Mouse (Mus musculus) kidney, adult 18-20 months (tissue): ENCODE results near the gene B3gnt3.
A peak's percentile ranks its signal among the peaks of the same experiment; 100 is the strongest.
"Not testable (repeated sequence)": the region's sequence is repeated elsewhere in the genome, so short reads cannot be mapped to it uniquely, and the experiment has no call there.

Source experiments
- DNase-seq: peaks from one replicate; pipeline ENCODE4 v3.0.0; 2021

B3gnt3 gene

DNA sequence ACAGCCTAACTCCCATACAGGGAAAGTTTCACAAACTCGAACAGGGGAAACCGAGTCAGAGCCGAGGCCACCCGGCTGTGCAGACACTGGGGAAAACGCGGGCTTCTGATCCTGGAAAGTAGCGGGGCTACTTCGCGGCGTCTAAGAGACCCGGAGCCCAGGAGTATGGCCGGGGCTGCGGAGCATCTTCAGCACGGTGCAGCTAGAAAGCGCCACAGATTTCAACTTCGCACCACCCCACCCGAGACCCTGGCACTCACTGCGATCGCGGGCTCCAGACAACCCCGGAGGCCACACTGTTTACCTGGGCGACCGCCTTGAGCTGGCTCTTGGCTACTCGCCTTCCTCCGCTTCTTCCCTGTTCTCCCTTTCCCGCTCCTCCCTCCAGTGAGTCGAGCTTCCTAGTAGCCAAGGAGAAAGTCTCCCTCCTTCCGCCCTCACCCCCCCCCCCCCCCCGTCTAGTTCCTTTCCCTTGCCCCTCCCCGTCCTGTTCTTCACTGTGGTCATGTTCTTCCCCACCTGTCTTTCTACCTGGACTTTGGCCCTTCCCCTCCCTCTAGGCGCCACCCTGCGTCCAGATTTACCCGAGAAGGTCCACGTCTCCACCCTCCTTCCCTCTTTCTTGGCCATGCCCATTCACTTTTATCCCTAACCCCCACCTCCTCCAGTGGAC, at the start of gene B3gnt3:
TSS of gene B3gnt3 (minus strand) at position 376 of the 673 bp plus-strand sequence.
- no peak for DNase-seq

DNA sequence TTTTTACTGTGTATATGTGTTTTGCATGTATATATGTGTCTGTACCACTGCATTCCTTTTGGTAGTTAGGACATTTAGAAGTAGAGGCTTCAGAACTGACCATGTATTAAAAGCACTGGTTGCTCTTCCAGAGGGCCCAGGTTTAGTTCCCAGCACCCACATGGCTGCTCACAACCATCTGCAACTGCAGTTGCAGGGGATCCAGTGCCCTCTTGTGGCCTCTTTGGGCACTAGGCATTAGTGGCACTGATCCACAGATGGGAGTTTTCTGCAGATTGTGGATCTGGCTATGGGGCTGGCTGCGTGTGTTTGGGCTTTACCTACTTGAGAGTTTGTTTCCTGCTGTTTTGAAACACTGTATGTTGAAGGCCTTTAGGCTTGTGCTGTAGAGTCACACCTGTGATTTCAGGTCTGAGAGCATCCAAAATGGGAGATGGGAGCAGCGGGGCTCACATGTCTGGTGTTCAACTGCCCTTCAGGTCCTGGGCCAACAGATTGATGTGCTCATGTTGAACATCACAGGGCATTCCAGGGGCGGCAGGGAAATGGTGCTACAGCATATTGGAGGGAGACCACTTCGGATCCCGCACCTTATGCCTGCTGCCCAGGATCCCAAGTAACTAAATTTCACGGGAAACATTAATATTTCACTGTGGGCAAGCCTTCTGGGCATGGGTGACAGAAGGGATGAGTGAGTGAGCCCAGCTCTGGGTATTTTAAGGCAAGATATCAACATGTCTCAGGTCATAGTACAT, 47.9 kb upstream of the B3gnt3 start:
- not testable (repeated sequence) for DNase-seq

DNA sequence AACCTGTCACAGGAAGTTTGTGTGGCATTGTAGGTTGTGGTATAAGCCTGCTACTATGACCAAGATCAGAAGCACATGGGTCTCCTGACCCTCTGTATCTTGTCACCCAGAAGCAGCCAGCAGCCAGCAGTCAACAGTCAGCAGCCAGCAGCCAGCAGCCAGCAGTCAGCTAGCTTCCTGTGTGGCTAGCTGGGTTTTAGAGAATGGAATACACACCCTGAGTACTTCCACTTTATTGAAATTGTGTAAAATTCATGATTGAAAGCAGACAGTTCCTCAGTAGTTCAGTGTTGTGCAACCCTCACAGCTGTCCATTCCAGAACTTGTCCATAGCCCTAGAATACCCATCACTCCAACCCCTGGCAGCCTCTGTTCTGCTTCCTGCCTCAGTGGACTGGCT, 45.5 kb upstream of the B3gnt3 start:
- not testable (repeated sequence) for DNase-seq

DNA sequence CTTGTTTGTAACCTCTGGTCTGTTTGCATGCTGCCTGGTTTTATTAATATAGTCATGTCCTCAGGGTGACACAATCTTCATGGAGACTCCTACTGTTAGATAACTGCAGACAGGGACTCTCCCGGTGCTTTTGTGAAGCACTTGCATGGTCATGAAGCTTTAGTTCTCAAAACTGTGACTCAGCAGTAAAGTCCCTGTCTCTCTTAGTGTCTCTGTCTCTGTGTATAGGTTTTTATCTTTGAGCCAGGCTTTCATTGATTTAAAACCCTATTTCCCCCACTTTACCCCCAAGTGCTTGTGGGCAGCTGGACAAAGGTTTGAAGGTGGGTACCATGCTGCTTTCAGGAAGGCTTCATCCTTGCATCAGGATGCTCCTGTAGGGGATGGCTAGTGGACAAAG, 43.7 kb upstream of the B3gnt3 start:
- no peak for DNase-seq

DNA sequence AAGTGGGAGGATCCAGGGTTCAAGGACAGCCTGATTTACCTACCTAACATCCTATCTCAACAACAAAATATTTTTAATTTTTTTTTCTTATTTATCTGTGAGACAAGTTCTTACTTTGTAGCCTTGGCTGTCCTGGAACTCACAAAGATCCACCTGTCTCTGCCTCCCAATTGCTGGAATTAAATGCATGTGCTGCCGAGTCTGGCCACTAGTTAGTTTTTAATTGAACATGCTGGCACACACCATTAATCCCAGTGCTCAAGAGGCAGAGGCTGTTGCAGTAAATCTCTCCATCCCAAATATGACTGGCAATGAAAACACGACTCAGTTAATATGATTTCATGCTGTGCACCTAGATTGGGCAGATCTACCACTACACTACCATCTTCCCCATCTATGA, 41.2 kb upstream of the B3gnt3 start:
- DNase-seq, result no peak

DNA sequence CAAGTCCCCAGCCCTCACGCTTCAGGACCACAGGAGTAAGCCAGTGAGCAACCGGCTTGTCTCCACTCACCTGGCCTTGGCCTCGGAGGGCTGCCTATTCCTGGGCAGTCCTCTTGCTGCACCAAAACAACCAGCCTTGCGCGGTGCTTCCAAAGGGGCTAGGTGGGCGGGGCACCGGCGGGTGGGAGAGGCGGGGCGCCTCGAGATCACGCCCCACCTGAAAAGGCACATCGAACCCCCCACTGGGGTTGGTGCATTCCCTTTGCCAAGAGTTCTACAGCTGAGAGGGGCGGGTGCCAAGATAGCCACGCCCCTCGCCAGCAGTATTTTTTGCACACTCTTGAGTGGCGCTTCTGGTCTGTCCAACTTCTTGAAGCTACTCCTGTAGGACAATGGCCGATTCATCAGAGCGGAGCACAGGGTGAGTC, 40.1 kb upstream of the B3gnt3 start:
- DNase-seq, result peak; percentile 12

DNA sequence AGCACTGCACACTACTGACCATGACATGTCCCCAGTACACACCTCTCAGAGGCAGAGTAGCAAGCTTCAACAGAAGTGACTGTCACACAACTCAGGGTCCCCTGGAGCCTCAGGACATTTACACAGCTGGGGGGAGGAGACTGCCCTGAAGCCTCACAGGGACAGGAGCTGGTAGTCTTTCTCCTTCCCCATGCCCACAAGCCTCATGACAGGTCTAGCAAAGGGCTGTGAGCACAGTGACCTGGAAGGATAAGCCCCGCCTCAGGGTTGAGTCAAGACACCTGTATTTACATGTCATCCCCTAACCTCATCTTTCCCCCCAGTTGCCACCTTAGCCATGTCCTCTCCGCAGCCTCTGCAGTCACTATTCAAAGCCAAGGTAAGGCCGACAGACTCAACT, 39.6 kb upstream of the B3gnt3 start:
- no peak for DNase-seq

DNA sequence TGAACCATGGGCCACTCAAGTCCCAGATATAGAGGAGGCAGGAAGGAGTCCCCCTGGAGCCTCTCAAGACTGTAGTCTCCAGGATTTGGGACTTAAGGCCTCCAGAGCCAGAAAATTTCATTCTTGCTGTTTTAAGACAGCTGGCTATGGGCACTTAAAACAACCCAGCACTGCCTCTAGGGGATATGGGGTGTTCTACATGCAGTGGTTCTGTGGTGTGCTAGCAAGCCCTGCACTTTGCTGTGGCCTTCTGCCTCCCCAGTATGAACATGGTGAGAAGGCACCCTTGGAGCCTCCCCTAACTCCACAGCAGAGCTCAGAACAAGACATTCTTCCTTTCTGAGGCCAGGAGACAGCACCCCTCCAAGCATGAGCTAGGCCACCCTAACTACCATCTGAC, 36.7 kb upstream of the B3gnt3 start:
- not testable (repeated sequence) for DNase-seq

DNA sequence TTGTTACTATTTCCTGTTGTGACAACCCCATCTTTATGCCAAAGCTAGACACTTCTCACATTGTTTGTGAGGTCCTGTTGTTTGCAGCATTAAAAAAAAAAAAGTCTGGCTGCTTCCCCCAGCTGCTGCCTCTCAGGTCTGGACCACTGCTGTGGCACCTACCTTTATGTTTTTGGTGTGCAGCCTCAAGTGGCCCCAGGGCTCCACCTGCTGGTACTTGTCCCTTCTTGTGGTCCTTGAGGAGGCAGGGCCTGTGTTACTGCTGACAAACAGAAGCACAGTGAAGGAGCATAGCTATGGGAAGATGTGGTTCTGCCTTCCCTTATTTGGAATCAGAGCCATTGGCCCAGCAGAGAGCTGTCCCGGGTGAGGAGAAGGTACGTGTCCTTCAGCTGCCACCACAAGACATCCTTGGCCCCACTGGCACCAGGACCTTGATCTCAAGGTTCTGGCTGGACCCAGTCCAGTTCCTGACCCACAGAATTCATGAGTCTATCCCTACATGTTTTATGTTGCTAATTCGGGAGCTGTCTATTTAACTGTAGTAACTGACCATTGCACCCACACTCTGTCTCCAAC, 30.2 kb upstream of the B3gnt3 start:
- peak; percentile 64 for DNase-seq

DNA sequence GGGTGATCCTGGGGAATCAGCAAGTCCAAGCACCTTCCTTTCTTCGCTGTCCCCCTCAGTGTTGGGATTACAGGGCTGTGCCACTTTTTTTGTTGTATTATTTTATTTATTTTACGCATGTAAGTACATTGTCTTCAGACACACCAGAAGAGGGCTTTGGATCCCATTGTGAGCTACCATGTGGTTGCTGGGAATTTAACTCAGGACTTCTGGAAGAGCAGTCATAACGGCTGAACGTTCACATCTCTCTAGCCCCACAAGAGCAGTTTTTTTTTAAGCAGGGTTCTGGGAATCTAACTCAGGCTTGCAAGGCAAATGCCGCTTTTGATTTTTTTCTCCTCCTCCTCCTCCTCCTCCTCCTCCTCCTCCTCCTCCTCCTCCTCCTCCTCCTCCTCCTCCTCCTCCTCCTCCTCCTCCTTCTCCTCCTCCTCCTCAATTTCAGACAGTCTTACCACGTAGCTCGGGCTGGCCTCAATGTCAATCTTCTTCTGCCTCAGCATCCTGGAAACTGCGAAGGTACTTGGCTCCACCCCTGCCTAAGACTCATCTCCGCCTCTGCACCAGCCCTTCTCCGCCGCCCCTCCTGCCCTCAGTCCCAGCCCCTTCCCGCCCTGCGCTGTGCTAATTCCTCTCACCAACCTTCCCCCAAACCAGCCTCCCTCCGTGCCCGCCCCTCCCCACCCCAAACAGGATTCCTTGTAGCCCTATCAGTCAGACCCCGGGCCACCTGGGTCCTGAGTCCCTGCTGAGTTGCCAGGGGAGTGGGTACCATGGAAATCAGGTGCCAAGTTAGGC, 27.4 kb upstream of the B3gnt3 start:
- no peak for DNase-seq

DNA sequence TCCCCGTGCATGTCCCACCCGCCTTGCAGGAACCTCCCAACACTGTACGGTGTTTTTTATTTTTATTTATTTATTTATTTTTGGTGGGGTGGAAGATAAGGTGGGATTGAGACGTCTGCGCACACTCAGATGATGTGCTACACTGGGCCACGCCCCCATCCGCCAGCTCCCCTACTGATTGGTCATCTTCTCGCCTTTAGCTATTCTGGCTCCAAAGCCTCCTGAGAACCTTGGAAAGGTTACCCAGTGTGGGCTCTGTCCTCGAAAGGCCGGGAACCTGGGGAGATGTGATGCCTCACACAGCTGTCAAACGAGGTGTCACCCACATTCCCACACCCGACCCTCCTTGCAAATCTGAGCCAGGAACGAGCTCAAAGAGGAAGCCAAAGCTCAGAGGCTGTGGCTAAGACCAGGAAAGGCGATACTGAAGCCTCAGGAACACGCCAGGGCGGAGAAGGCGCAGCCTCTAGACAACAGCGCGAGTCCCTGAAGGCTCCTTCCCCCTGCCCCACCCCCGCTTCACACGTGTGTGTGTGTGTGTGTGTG, 26.7 kb upstream of the B3gnt3 start:
- DNase-seq, result no peak

DNA sequence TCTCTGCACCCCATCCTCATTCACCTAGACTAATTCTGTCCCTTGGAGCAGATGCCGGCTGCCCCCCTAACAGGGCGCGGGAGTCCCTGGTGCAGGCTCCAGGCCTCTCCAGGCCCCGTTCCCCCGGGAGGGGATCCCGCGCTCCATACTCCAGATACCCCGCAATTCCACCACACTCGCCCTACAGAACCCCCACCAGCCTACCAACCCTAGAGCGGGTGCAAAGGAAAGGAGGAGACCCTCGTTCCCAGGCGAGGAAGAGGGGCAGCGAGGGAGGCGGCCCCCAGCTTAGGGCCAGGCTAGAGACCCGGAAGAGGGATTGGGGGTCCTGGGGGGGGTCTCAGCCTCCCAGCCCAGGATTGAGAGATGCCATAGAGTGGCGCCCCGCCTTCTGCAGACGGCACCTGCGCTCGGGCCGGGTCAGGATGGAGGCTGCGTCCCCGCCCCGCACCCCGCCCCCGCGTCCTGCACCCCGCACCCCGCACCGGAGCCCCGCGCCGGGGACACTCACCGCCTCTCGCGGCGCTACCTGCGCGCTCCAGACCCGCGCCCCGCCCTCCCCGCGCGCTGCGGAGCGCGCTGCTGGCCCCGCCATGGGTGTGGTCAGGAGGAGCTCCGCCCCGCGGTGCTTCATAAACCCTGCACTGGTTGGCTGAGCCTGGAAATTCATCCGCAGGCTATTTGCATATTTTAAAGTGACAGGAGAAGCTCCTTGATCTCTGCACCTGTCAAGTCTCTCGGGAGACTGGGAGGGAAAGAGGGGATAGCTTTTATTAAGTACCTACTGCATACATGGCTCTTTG, 23.7 kb upstream of the B3gnt3 start, which contains the start of gene Fcho1:
TSS of gene Fcho1 (minus strand) at position 595 of the 803 bp plus-strand sequence.
- peak; percentile 70 for DNase-seq

DNA sequence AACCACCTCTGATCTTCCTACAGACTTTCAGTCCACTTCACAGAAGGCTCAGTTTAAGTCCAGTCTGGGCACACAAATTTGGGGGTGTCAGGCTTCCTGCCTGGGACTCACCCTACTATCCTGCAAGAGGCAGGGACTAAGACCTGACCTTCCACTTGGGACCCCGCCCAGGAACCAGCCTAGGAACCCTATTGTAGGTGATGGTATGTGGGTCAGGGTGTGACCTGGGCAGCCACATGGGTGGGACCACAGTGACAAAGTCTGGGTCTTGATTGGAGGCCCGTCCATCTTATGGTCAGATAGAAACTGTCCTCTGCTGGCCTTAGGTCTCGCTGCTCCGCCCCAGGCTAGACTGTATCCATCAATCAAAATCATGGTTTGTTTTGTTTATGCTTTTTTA, 22.8 kb upstream of the B3gnt3 start:
- no peak for DNase-seq

DNA sequence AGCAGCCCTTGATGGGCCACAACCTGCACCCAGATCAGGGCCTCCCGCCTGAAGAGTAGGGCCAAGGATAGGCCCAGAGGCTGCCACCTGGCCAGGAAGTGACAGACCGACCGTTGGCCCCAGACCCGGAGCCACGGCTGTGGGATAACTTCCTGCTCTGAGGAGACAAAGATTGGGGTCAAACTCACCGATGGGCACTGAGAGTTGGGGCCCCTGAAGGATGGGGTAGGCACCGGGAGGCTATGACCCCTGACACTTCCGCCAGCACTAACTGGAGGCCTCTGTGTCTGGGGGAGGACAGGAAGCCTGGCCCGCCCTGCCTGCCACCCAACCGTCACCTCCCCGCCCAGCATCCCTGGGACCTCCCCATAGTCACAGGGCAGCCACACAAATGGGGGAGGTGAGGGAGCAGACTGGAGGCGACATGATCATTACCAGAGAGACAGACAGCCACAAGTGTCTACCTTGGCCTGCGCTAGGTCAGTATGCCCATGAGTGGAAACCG, 21.5 kb upstream of the B3gnt3 start:
- no peak for DNase-seq

DNA sequence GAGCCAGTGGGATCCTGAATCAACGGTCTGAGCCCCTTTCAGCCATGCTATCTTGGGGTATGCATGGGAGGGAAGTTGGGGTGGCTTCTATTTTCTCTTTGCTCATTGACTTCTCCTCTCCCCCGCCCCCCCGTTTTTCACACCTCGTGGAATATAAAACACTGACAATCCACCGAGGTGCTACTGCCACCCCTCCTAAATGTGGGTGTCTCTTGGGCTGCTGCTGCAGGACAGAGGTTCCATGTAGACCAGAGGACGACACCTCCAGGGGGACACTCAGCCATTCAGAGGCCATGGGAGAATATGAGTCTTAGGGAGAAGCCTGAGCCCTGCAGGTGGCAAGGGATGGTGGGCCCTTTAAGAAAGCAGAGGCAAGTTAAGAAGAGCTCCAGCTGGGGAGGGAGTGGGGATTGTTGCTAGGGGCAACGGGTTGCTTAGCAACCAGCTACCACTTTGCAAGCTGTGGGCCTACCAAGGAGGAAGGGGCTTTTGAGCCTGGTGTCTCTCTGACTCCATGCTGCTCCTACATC, 18.4 kb upstream of the B3gnt3 start:
- no peak for DNase-seq

DNA sequence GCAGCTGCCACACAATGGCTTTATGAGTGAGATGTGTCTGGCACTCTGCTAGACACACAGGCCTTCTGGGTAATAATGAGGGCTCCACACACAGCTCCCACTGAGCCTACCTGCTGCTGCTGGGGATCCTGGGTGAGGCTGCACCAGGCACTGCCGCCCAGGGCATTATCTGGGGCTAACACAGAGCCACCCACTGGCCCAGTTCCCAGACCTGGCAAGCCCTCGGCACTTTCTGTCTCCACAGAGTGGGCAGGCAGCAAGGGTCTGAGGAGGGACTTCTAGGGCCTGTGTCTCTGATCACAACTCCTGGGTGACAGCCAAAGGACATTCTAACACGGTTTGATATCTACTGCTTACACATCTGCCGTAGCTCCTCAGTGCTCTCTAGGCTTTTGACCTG, 17.6 kb upstream of the B3gnt3 start:
- no peak for DNase-seq

DNA sequence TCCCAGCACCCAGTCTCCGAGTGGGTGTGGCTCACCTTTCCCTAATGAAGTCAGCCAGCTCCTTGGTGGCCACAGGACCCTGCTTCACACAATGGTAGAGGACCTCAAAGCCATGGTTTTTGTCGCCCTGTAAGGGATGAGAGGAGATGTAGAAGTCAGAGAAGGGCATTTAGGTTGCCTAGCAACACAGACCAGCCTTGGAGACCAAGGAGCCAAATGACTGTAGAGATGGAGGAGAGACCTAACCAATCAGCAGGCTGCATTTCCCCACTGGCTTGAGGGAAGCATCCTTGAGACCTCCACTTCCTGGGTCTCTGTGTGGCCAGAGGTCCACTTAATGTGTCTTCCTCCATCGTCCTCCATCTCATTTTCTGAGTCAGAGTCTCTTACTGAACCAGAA, 16.7 kb upstream of the B3gnt3 start:
- DNase-seq, result no peak

DNA sequence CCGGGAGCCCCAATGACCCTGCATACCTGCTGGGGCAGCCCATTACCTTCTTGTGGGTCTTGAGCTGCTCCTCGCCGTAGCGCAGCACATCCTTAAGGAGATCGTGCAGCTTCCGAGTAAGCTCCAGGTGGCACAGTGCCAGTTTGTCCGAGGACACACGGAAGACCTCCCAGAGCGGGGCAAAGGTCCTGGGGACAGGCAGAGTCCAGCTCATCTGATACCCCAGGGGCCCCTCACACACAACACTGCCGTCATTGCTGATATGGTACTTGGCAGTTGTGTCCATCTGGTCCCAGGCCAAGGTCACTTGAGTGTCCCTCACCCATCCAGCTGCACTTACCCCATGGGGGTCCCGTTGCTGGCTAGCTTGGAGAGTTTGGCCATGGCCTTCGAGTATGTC, 15.5 kb upstream of the B3gnt3 start:
- no peak for DNase-seq

DNA sequence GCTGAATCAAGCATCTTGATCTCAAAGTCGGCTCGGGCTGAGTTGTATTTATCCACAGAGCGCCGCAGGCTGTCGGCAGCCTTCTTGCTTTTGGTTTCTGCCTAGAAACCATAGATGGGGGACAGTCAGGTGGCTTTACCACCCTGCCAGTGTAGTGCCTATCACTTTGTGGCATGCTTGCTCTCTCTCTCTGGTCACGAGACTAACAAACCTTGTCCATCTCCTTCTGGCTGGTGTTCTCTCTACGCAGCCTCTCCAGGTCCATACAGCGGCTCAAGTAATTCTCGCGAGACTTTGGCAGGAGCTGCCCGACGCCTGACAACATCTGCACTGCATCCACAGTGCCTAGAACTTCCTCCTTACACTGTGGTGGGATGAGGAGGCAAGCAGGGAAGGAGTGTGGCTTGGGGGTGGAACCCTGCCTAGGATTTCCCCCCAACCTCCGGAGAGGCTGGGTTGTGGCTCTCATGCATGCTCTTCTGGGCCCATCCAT, 15.0 kb upstream of the B3gnt3 start:
- DNase-seq, result no peak

DNA sequence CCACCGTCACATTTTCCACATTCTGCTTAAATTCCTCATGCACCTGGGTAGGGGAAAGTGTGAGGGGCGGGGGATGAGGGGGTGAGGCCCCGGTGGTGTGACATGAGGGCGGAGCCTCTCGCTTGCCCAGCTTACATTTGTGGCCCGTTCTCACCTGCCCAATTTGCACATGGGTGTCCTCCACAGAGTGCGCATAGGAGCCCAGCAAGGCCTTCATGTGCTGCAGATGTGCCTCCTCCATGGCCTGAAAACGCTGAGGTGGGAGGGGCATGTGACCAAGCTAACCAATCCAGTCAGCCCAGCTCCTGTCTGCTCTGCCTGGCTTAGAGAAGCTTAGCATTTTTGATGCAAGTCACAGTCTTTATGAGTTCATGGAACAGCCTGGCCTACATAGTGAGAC, 13.9 kb upstream of the B3gnt3 start:
- DNase-seq, result no peak

DNA sequence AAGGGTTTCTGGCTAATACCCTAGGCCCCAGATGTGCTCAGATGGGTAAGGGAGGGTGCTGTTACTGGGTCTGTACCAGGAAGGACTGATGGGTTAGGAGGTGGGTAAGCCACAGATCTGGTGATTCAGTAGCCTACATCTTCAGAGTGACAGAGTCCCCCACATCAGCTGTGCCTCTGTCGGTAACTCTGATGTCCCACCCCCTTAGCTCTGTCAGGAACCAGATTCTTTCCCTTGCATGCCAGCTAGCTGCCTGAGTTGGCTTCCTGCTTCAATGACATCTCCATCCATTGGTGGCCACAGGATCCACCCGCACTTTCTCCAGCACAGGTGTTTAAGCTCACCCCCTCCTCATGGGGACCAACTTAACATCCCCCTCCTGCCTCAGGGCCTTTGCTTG, 10.0 kb upstream of the B3gnt3 start:
- DNase-seq, result no peak
